Mouse (Mus musculus) macrophage (primary cell): ENCODE results near the gene Vmn1r172. TPM values are rescaled to one million over a fixed set of nuclear protein-coding genes. Genes with fewer than 3 reads are reported as not detected.
"Not testable (repeated sequence)": the region's sequence is repeated elsewhere in the genome, so short reads cannot be mapped to it uniquely, and the experiment has no call there.

Source experiments
- H3K27ac ChIP-seq: fragments of 350-480 bp; formaldehyde crosslinking; 2 replicates; pipeline ENCODE4 v1.9.0; 2021
- H3K36me3 ChIP-seq: fragments of 350-480 bp; formaldehyde crosslinking; 2 replicates; pipeline ENCODE4 v1.9.0; 2021; ENCODE audit errors: inconsistent target
- H3K4me3 ChIP-seq: fragments of 350-480 bp; formaldehyde crosslinking; 2 replicates; pipeline ENCODE4 v1.9.0; 2021; ENCODE audit errors: inconsistent target
- H3K79me2 ChIP-seq: fragments of 350-480 bp; formaldehyde crosslinking; 2 replicates; pipeline ENCODE4 v1.9.0; 2021; ENCODE audit errors: inconsistent target
- WGBS: methylation state at CpG from one replicate; pipeline ENCODE4 v1.1.7; 2026; ENCODE audit warnings: inconsistent platforms; ENCODE audit not compliant: missing documents; 5-methylcytosine and 5-hydroxymethylcytosine counted together
- polyA plus RNA-seq: library from polyadenylated mRNA; stranded (reverse); fragments of 250-400 nt; gene quantifications from 3 replicates; pipeline ENCODE4 v1.2.4, GENCODE M21; 2018; ENCODE audit warnings: inconsistent platforms
- total RNA-seq, 78 experiments: library from RNA; depleted of rRNA; stranded (reverse); fragments of 250-400 nt; gene quantifications; 1 replicate in 9 of 78; 2 replicates in 24 of 78; 3 replicates in 43 of 78; 4 replicates in 2 of 78; pipeline ENCODE4 v1.2.4; 2018; ENCODE audit warnings: inconsistent platforms in 56 of 78

Gene Vmn1r172
- total RNA-seq (2018; cell fraction: chromatin; rRNA removed) = not detected
- not detected for total RNA-seq (2018; cell fraction: cytosol; rRNA removed)
- not detected for total RNA-seq (2018; cell fraction: nucleus; rRNA removed)
- not detected in 3 replicates for polyA plus RNA-seq

DNA sequence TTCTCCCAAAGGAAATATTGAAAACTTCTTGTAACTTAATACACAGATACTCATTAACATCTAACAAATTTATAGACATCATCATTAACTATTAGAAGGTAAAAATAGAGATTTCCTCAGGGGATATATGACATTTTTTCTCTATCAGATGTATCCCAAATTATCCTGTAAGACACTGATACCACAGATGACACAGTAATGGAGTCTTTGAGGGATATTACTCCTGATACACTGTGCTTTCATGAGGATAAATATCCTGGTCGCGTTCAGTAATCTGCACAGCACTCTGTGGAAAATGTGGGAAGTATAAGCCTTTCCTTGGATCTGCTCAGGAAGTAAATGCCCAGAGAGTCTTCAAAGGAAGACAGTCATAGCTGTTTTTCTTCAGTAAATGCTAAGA is at the start of gene Vmn1r172:
Gene Vmn1r172, plus strand, starts transcription at position 301 of the 400 bp plus-strand sequence.
- H3K79me2 ChIP-seq = no peaks in the 10 kb centered on the region
- 73% methylated on average over 2 of the region's 2 CpGs for WGBS
- H3K27ac ChIP-seq = no peak within 1 kb of the TSS
- no peak within 1 kb of the TSS for H3K4me3 ChIP-seq
- no peaks in the 10 kb centered on the region for H3K36me3 ChIP-seq

DNA sequence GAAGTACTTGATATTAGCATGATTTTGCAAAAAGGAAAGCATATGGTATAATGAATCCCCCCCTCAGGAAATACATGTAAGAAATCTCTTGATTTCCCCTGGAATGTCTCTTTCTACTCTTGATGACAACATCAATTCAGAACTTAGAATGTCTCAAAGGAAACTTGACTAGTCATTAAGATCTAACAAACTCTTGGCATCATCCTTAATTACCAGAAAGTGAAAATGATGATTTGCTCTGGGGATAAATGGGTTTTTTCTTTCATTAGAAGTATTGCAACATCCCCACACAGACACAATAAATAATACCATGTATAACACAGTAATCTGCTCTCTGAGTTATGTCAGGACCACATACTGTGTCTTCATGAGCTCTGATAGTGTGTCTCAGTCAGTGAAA is 27.7 kb upstream of the Vmn1r172 start, which contains the start of gene Vmn1r171:
Gene Vmn1r171, plus strand, starts transcription at position 301 of the 400 bp plus-strand sequence.
- Histone ChIP-seq H3K79me2 (no peaks in the 10 kb centered on the region), H3K27ac (no peak within 1 kb of the TSS), H3K4me3 (no peak within 1 kb of the TSS), H3K36me3 (no peaks in the 10 kb centered on the region)

DNA sequence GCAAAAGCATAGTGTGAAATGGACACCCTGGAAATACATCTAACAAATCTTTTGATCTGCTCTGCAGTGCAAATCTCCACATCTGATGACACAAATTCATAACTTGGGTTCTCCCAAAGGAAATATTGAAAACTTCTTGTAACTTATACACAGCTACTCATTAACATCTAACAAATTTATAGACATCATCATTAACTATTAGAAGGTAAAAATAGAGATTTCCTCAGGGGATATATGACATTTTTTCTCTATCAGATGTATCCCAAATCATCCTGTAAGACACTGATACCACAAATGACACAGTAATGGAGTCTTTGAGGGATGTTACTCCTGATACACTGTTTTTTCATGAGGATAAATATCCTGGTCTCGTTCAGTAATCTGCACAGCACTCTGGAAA is 42.3 kb downstream of the Vmn1r172 start, which contains the start of gene Vmn1r173:
Gene Vmn1r173, plus strand, starts transcription at position 301 of the 400 bp plus-strand sequence.
- H3K79me2 ChIP-seq, H3K27ac ChIP-seq, H3K36me3 ChIP-seq, H3K4me3 ChIP-seq: not testable (repeated sequence)
- 57% methylated on average over 1 of the region's 1 CpGs for WGBS

Other genes with a start within 250 kb of the Vmn1r172 start
- not detected in 3 replicates for gene Vmn1r167, start 151.1 kb upstream of the Vmn1r172 start, polyA plus RNA-seq
- not detected in 3 replicates for gene Vmn1r168, start 118.6 kb upstream of the Vmn1r172 start, polyA plus RNA-seq
- not detected in 3 replicates for gene Vmn1r169, start 82.8 kb upstream of the Vmn1r172 start, polyA plus RNA-seq
- gene Vmn1r170, start 52.1 kb upstream of the Vmn1r172 start, polyA plus RNA-seq = not detected in 3 replicates
- gene Vmn1r171, start 27.6 kb upstream of the Vmn1r172 start, polyA plus RNA-seq = not detected in 3 replicates
- gene Vmn1r173, start 42.4 kb downstream of the Vmn1r172 start, polyA plus RNA-seq = not detected in 3 replicates
- not detected in 3 replicates for gene Vmn1r174, start 94.0 kb downstream of the Vmn1r172 start, polyA plus RNA-seq
- not detected in 3 replicates for gene Vmn1r175, start 152.3 kb downstream of the Vmn1r172 start, polyA plus RNA-seq
- not detected in 3 replicates for gene Vmn1r176, start 179.1 kb downstream of the Vmn1r172 start, polyA plus RNA-seq
- not detected in 3 replicates for gene Vmn1r177, start 208.1 kb downstream of the Vmn1r172 start, polyA plus RNA-seq
- not detected in 3 replicates for gene Vmn1r178, start 233.7 kb downstream of the Vmn1r172 start, polyA plus RNA-seq